Mouse (Mus musculus): ENCODE data around the gene Mllt6. TPM values are rescaled to one million over a fixed set of nuclear protein-coding genes. Genes with fewer than 3 reads are reported as not detected.

The Mllt6 gene
- polyA plus RNA-seq, 1 experiment from 2014 or later: 2.3 TPM

- Histone ChIP-seq H3K4me2 (peak overlapping the region; percentile 98), H3K9me3 (replicated peaks) (no peaks in the 10 kb centered on the region), H3K27me3 (no peaks in the 10 kb centered on the region), H3K4me1 (replicated peaks) (peaks cover 59% of the 10 kb centered on the region), H3K4me3 (peak overlapping the region; percentile 86), H3K36me3 (peaks cover 6% of the 10 kb centered on the region), H3K27ac (peak overlapping the region; percentile 100), H3K9ac (peak overlapping the region; percentile 96)
- 44% methylated on average over 11 of the region's 11 CpGs for WGBS
- no peak for ATAC-seq (replicated peaks; ENCODE audit: insufficient number of reproducible peaks, insufficient read depth, low FRiP score, low read depth)
These were observed 34.1 kb downstream of the Mllt6 start for GRCm38 (mm10) chr11:97697199-97697890.

- H3K27ac ChIP-seq: peak overlapping the region; percentile 100
- H3K4me3 ChIP-seq: peak overlapping the region; percentile 86
- no peaks in the 10 kb centered on the region for H3K9me3 ChIP-seq (replicated peaks)
- peak overlapping the region; percentile 98 for H3K4me2 ChIP-seq
- WGBS: 4% methylated on average over 14 of the region's 14 CpGs
- peaks cover 59% of the 10 kb centered on the region for H3K4me1 ChIP-seq (replicated peaks)
- H3K27me3 ChIP-seq: no peaks in the 10 kb centered on the region
- peak overlapping the region; percentile 96 for H3K9ac ChIP-seq
- H3K36me3 ChIP-seq: no peaks in the 10 kb centered on the region
- ATAC-seq (replicated peaks; ENCODE audit: insufficient number of reproducible peaks, insufficient read depth, low FRiP score, low read depth): no peak
These were observed 34.8 kb downstream of the Mllt6 start for GRCm38 (mm10) chr11:97697891-97698529.

GRCm38 (mm10) chr11:97698741-97699611 lies 35.8 kb downstream of the Mllt6 start:
- under 1% methylated on average over 59 of the region's 63 CpGs for WGBS
- no peaks in the 10 kb centered on the region for H3K27me3 ChIP-seq
- peak overlapping the region; percentile 86 for H3K4me3 ChIP-seq
- H3K9ac ChIP-seq: peak overlapping the region; percentile 96
- H3K27ac ChIP-seq: peak overlapping the region; percentile 100
- peaks cover 62% of the 10 kb centered on the region for H3K4me1 ChIP-seq (replicated peaks)
- H3K9me3 ChIP-seq (replicated peaks): no peaks in the 10 kb centered on the region
- H3K4me2 ChIP-seq: peak overlapping the region; percentile 98
- no peaks in the 10 kb centered on the region for H3K36me3 ChIP-seq
- ATAC-seq (replicated peaks; ENCODE audit: insufficient number of reproducible peaks, insufficient read depth, low FRiP score, low read depth): peak; percentile 7; the same call in 1 of the 2 replicates

GRCm38 (mm10) chr11:97699626-97700002 lies 36.4 kb downstream of the Mllt6 start:
- Histone ChIP-seq H3K9ac (peak overlapping the region; percentile 96), H3K4me3 (peak overlapping the region; percentile 86), H3K36me3 (peaks cover 1% of the 10 kb centered on the region; the same call in 1 of the 2 replicates), H3K27ac (peak overlapping the region; percentile 100), H3K4me1 (replicated peaks) (peaks cover 62% of the 10 kb centered on the region), H3K27me3 (no peaks in the 10 kb centered on the region), H3K4me2 (peak overlapping the region; percentile 98), H3K9me3 (replicated peaks) (no peaks in the 10 kb centered on the region)
- ATAC-seq (replicated peaks; ENCODE audit: insufficient number of reproducible peaks, insufficient read depth, low FRiP score, low read depth): peak; percentile 44
- 0% methylated on average over 6 of the region's 9 CpGs for WGBS

- Histone ChIP-seq H3K9me3 (replicated peaks) (no peaks in the 10 kb centered on the region), H3K27ac (peak within 1 kb of the TSS; percentile 100), H3K9ac (peak within 1 kb of the TSS; percentile 96), H3K27me3 (no peaks in the 10 kb centered on the region), H3K4me2 (peak within 1 kb of the TSS; percentile 98), H3K4me1 (replicated peaks) (peaks cover 59% of the 10 kb centered on the region), H3K4me3 (peak within 1 kb of the TSS; percentile 86), H3K36me3 (peaks cover 3% of the 10 kb centered on the region; the same call in 1 of the 2 replicates)
- under 1% methylated on average over 85 of the region's 85 CpGs for WGBS
- ATAC-seq (replicated peaks; ENCODE audit: insufficient number of reproducible peaks, insufficient read depth, low FRiP score, low read depth): peak; percentile 24
These were observed 37.0 kb downstream of the Mllt6 start, which contains the start of gene Pcgf2 for GRCm38 (mm10) chr11:97700003-97700745. Gene Pcgf2 (minus strand): TSS chr11:97700497.

- H3K9me3 ChIP-seq (replicated peaks): no peaks in the 10 kb centered on the region
- 18% methylated on average over 30 of the region's 30 CpGs for WGBS
- peak overlapping the region; percentile 86 for H3K4me3 ChIP-seq
- H3K4me1 ChIP-seq (replicated peaks): peaks cover 51% of the 10 kb centered on the region
- peak overlapping the region; percentile 100 for H3K27ac ChIP-seq
- H3K36me3 ChIP-seq: peaks cover 9% of the 10 kb centered on the region; the same call in 1 of the 2 replicates
- 0 out of 2 replicates have a peak, but pooled peaks have one; percentile 3 for ATAC-seq (replicated peaks; ENCODE audit: insufficient number of reproducible peaks, insufficient read depth, low FRiP score, low read depth)
- H3K9ac ChIP-seq: peak overlapping the region; percentile 86
- peak overlapping the region; percentile 98 for H3K4me2 ChIP-seq
- H3K27me3 ChIP-seq: no peaks in the 10 kb centered on the region
These were observed 37.7 kb downstream of the Mllt6 start for GRCm38 (mm10) chr11:97700746-97701580.

GRCm38 (mm10) chr11:97701581-97702392 lies 38.6 kb downstream of the Mllt6 start:
- no peak for ATAC-seq (replicated peaks; ENCODE audit: insufficient number of reproducible peaks, insufficient read depth, low FRiP score, low read depth)
- H3K36me3 ChIP-seq: peaks cover 17% of the 10 kb centered on the region
- H3K27ac ChIP-seq: peak overlapping the region; percentile 100
- WGBS: 48% methylated on average over 15 of the region's 15 CpGs
- H3K9ac ChIP-seq: no peak overlapping the region; the same call in 1 of the 2 replicates
- peak overlapping the region; percentile 86 for H3K4me3 ChIP-seq
- H3K27me3 ChIP-seq: no peaks in the 10 kb centered on the region
- no peaks in the 10 kb centered on the region for H3K9me3 ChIP-seq (replicated peaks)
- H3K4me1 ChIP-seq (replicated peaks): peaks cover 43% of the 10 kb centered on the region
- H3K4me2 ChIP-seq: peak overlapping the region; percentile 98

GRCm38 (mm10) chr11:97702393-97702745 lies 39.2 kb downstream of the Mllt6 start:
- WGBS: under 1% methylated on average over 24 of the region's 24 CpGs
- H3K9me3 ChIP-seq (replicated peaks): no peaks in the 10 kb centered on the region
- H3K4me1 ChIP-seq (replicated peaks): peaks cover 37% of the 10 kb centered on the region
- ATAC-seq (replicated peaks; ENCODE audit: insufficient number of reproducible peaks, insufficient read depth, low FRiP score, low read depth): no peak
- peak overlapping the region; percentile 71 for H3K9ac ChIP-seq
- peak overlapping the region; percentile 98 for H3K4me2 ChIP-seq
- H3K4me3 ChIP-seq: peak overlapping the region; percentile 86
- no peaks in the 10 kb centered on the region for H3K27me3 ChIP-seq
- peak overlapping the region; percentile 100 for H3K27ac ChIP-seq
- peaks cover 23% of the 10 kb centered on the region for H3K36me3 ChIP-seq

- Histone ChIP-seq H3K27me3 (no peaks in the 10 kb centered on the region), H3K27ac (peak within 1 kb of the TSS; percentile 100), H3K36me3 (peaks cover 32% of the 10 kb centered on the region), H3K4me3 (peak within 1 kb of the TSS; percentile 86), H3K4me2 (peak within 1 kb of the TSS; percentile 98), H3K9ac (peak within 1 kb of the TSS; percentile 87), H3K4me1 (replicated peaks) (peaks cover 28% of the 10 kb centered on the region), H3K9me3 (replicated peaks) (no peaks in the 10 kb centered on the region)
- ATAC-seq (replicated peaks; ENCODE audit: insufficient number of reproducible peaks, insufficient read depth, low FRiP score, low read depth): peak; percentile 86
- WGBS: under 1% methylated on average over 35 of the region's 35 CpGs
These were observed 40.0 kb downstream of the Mllt6 start, which contains the start of gene Psmb3 for GRCm38 (mm10) chr11:97703039-97703826. Gene Psmb3 (plus strand): TSS chr11:97703399.

All from heart, embryonic 15.5 days (tissue).